Mouse (Mus musculus) C2C12 (cell line): ENCODE measurements around the gene Hoxa10. TPM values are rescaled to one million over a fixed set of nuclear protein-coding genes. Genes with fewer than 3 reads are reported as not detected.

ENCODE experiments used
- H3K27me3 ChIP-seq: one replicate; pipeline ENCODE4 v1.6.1; 2011; ENCODE audit not compliant: control insufficient read depth, insufficient read depth, insufficient read length
- H3K36me3 ChIP-seq: one replicate; pipeline ENCODE4 v1.6.1; 2011; ENCODE audit not compliant: control insufficient read depth, insufficient read depth
- H3K4me3 ChIP-seq: one replicate; pipeline ENCODE4 v1.5.1; 2011; ENCODE audit warnings: mild to moderate bottlenecking, control low read depth; ENCODE audit not compliant: poor library complexity, insufficient read depth, severe bottlenecking
- H3K79me2 ChIP-seq: one replicate; pipeline ENCODE4 v1.6.1; 2011; ENCODE audit not compliant: control insufficient read depth, insufficient read depth
- H3K79me3 ChIP-seq: one replicate; pipeline ENCODE4 v1.6.1; 2011; ENCODE audit warnings: low read depth, control low read depth
- H3ac ChIP-seq: one replicate; pipeline ENCODE3; 2011; ENCODE audit warnings: low read depth; ENCODE audit not compliant: control insufficient read depth, insufficient read length
- CEBPB ChIP-seq: IDR thresholded peaks from one replicate; pipeline ENCODE4 v1.6.1; 2011; ENCODE audit warnings: low read depth, mild to moderate bottlenecking, control low read depth, moderate library complexity
- CTCF ChIP-seq: IDR thresholded peaks from one replicate; pipeline ENCODE4 v1.5.1; 2011; ENCODE audit not compliant: control insufficient read depth, insufficient read depth, insufficient read length
- FOSL1 ChIP-seq: IDR thresholded peaks from one replicate; pipeline ENCODE4 v1.8.0; 2011; ENCODE audit warnings: mild to moderate bottlenecking, low read length; ENCODE audit not compliant: poor library complexity, insufficient read depth, severe bottlenecking
- MAX ChIP-seq: IDR thresholded peaks from one replicate; pipeline ENCODE4 v1.6.1; 2011; ENCODE audit warnings: mild to moderate bottlenecking, control low read depth
- MYOD1 ChIP-seq: IDR thresholded peaks from one replicate; pipeline ENCODE4 v1.6.1; 2011; ENCODE audit warnings: low read depth; ENCODE audit not compliant: control insufficient read depth, insufficient read length
- MYOG ChIP-seq: IDR thresholded peaks from one replicate; pipeline ENCODE4 v1.6.1; 2011; ENCODE audit not compliant: control insufficient read depth, insufficient read length; ENCODE audit errors: extremely low read depth
- USF1 ChIP-seq: IDR thresholded peaks from one replicate; pipeline ENCODE4 v1.6.1; 2011; ENCODE audit warnings: low read depth, mild to moderate bottlenecking, control low read depth, moderate library complexity
- polyA plus RNA-seq: library from polyadenylated mRNA; unstranded; fragments of >200 nt; fragmentation: generic; extraction: Trizol; gene quantifications from one replicate; pipeline ENCODE4 v1.2.1, GENCODE M21; 2012; ENCODE audit warnings: missing spikeins

Hoxa10 gene
- polyA plus RNA-seq, 1 experiment, result 19.8 TPM

- peaks cover 83% of the 10 kb centered on the region for H3K79me2 ChIP-seq
- H3K36me3 ChIP-seq, result peaks cover 11% of the 10 kb centered on the region
- H3K27me3 ChIP-seq, result no peaks in the 10 kb centered on the region
- peak overlapping the region; percentile 76 for H3K4me3 ChIP-seq
- H3ac ChIP-seq, result peak overlapping the region; percentile 66
- TF ChIP-seq USF1 (no peak), MYOD1 (no peak), MYOG (no peak), FOSL1 (no peak)
- H3K79me3 ChIP-seq, result peaks cover 52% of the 10 kb centered on the region
Observed at GRCm38 (mm10) chr6:52223939-52224760, 16.5 kb downstream of the Hoxa10 start.

DNA sequence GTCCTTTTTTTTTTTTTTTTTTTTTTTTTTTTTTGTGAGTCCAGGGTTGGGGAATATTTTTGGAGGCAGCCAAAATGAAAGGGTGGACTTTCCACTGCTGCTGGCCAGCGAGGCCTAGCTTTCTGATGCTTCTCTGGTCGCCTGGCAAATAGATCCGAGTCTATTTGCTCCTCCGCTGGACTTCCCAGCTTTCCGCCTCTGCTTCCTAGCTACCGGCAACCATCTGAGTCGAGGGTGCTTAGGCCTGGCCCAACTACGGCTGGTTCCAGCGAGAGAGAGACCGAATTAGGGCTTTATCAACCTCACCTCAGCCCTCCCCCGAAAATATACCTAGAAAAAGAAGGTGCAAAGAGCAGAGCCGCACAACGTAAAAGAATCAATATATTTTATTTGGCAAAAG, 17.9 kb downstream of the Hoxa10 start:
- TF ChIP-seq CEBPB, result no peak
- TF ChIP-seq MYOD1, result no peak
- TF ChIP-seq USF1, result no peak
- TF ChIP-seq MYOG, result no peak
- TF ChIP-seq MAX, result no peak
- TF ChIP-seq FOSL1, result no peak
- Histone ChIP-seq H3K79me2 (peaks cover 70% of the 10 kb centered on the region), H3K79me3 (peaks cover 40% of the 10 kb centered on the region), H3K36me3 (peaks cover 11% of the 10 kb centered on the region), H3ac (peak overlapping the region; percentile 73), H3K27me3 (no peaks in the 10 kb centered on the region), H3K4me3 (peak overlapping the region; percentile 76)

GRCm38 (mm10) chr6:52221993-52222685, 18.5 kb downstream of the Hoxa10 start:
- TF ChIP-seq CTCF, result peak; percentile 15
- TF ChIP-seq CEBPB, result no peak
- no peak for TF ChIP-seq USF1
- TF ChIP-seq MYOG, result no peak
- TF ChIP-seq MAX, result no peak
- TF ChIP-seq FOSL1, result no peak
- no peak for TF ChIP-seq MYOD1
- Histone ChIP-seq H3ac (peak overlapping the region; percentile 55), H3K36me3 (peaks cover 11% of the 10 kb centered on the region), H3K27me3 (no peaks in the 10 kb centered on the region), H3K79me3 (peaks cover 34% of the 10 kb centered on the region), H3K4me3 (peak overlapping the region; percentile 76), H3K79me2 (peaks cover 65% of the 10 kb centered on the region)

- H3K27me3 ChIP-seq, result no peaks in the 10 kb centered on the region
Observed at GRCm38 (mm10) chr6:52221337-52221992, 19.2 kb downstream of the Hoxa10 start, which contains the start of gene Hoxa7. Gene Hoxa7, minus strand, starts transcription at chr6:52221854.

GRCm38 (mm10) chr6:52220865-52221310, 19.8 kb downstream of the Hoxa10 start:
- Histone ChIP-seq H3K79me3 (peaks cover 34% of the 10 kb centered on the region), H3K4me3 (peak overlapping the region; percentile 76), H3K27me3 (no peaks in the 10 kb centered on the region), H3K36me3 (peaks cover 11% of the 10 kb centered on the region), H3ac (peak overlapping the region; percentile 92), H3K79me2 (peaks cover 65% of the 10 kb centered on the region)
- no peak for TF ChIP-seq MAX
- no peak for TF ChIP-seq USF1
- TF ChIP-seq FOSL1, result no peak
- TF ChIP-seq MYOD1, result no peak
- no peak for TF ChIP-seq CEBPB
- no peak for TF ChIP-seq CTCF
- TF ChIP-seq MYOG, result no peak

More at GRCm38 (mm10) chr6:52221337-52221992, 19.2 kb downstream of the Hoxa10 start, which contains the start of gene Hoxa7:
- H3K4me3 ChIP-seq, result peak within 1 kb of the TSS; percentile 76
- H3K36me3 ChIP-seq, result peaks cover 11% of the 10 kb centered on the region
- peak within 1 kb of the TSS; percentile 92 for H3ac ChIP-seq
- peaks cover 30% of the 10 kb centered on the region for H3K79me3 ChIP-seq
- peaks cover 65% of the 10 kb centered on the region for H3K79me2 ChIP-seq
- TF ChIP-seq CTCF, result peak; percentile 94
- no peak for TF ChIP-seq MYOG
- peak; percentile 40 for TF ChIP-seq MYOD1
- TF ChIP-seq MAX, result peak; percentile 42
